Mouse (Mus musculus) inflammation-experienced regulatory T-cells, adult 6 months (primary cell): ENCODE results near the gene St7l. TPM values are rescaled to one million over a fixed set of nuclear protein-coding genes. Genes with fewer than 3 reads are reported as not detected.
A peak's percentile ranks its signal among the peaks of the same experiment; 100 is the strongest.

ENCODE experiments used
- ATAC-seq: one replicate; pipeline ENCODE4 v1.8.0; 2017
- polyA plus RNA-seq, 3 experiments: library from polyadenylated mRNA; unstranded; fragments of 100-300 nt; shearing (Covaris generic); gene quantifications; one replicate each; pipeline ENCODE4 v1.2.1; 2017

The St7l gene
- polyA plus RNA-seq, 3 experiments from 2014 or later, result 27.4 to 30.8 (median 30.8) TPM

- peak; percentile 77 for ATAC-seq
Measured at GRCm38 (mm10) chr3:104963331-104964276, 99.8 kb downstream of the St7l start.

- no peak for ATAC-seq
Measured at GRCm38 (mm10) chr3:104965070-104965855, 101.5 kb downstream of the St7l start.

GRCm38 (mm10) chr3:104965991-104966554, 102.3 kb downstream of the St7l start:
- no peak for ATAC-seq

- no peak for ATAC-seq
Measured at GRCm38 (mm10) chr3:104967548-104968300, 103.9 kb downstream of the St7l start.

Other genes starting within 250 kb of the St7l start
- 1 to 10 TPM; 5.7 to 9.9 (median 7.0) TPM for gene Slc16a1, start 225.3 kb upstream of the St7l start, polyA plus RNA-seq
- gene Ppm1j, start 82.9 kb upstream of the St7l start, polyA plus RNA-seq, result 10 to 100 TPM; 19.0 to 23.8 (median 22.1) TPM
- 1 to 10 TPM in 1 of 3 experiments, under 1 TPM in 2; 0.40 to 1.5 (median 0.50) TPM for gene Fam19a3, start 82.2 kb upstream of the St7l start, polyA plus RNA-seq
- 10 to 100 TPM in 1 of 3 experiments, 1 to 10 TPM in 2; 1.2 to 14.7 (median 2.5) TPM for gene Rhoc, start 75.6 kb upstream of the St7l start, polyA plus RNA-seq
- gene Mov10, start 45.4 kb upstream of the St7l start, polyA plus RNA-seq, result 10 to 100 TPM; 24.0 to 29.1 (median 26.9) TPM
- 100 to 1,000 TPM; 260 to 774 (median 501) TPM for gene Capza1, start 500 bp downstream of the St7l start, polyA plus RNA-seq
- under 1 TPM; 0.25 to 0.56 (median 0.55) TPM for gene Wnt2b, start 97.9 kb downstream of the St7l start, polyA plus RNA-seq
- gene Cttnbp2nl, start 189.1 kb downstream of the St7l start, polyA plus RNA-seq, result under 1 TPM in 1 of 3 experiments, not detected in 2; 0.29 TPM
- gene 4930564D02Rik, start 202.8 kb downstream of the St7l start, polyA plus RNA-seq, result not detected